Mouse (Mus musculus) CH12.LX (cell line): ENCODE results near the gene AI597479. TPM values are rescaled to one million over a fixed set of nuclear protein-coding genes. Genes with fewer than 3 reads are reported as not detected.

Experiments used
- DNase-seq: peaks from one replicate; pipeline ENCODE4 v3.0.0-alpha.2; 2013; ENCODE audit errors: extremely low read depth
- H3K27ac ChIP-seq: 2 replicates; pipeline ENCODE4 v1.5.1; 2012; ENCODE audit warnings: low read depth, mild to moderate bottlenecking, control low read depth, moderate library complexity; ENCODE audit not compliant: insufficient read depth
- H3K27me3 ChIP-seq: replicated peaks from 2 replicates; pipeline ENCODE3; 2012; ENCODE audit warnings: inconsistent platforms
- H3K36me3 ChIP-seq, 2 experiments: replicated peaks in 1 of 2; 2 replicates each; pipeline versions ENCODE3 to v1.6.1; 2012; ENCODE audit warnings: inconsistent platforms in 1 of 2, low read length in 1 of 2, mild to moderate bottlenecking in 1 of 2, mixed read lengths in 1 of 2, moderate library complexity in 1 of 2; ENCODE audit not compliant: control insufficient read depth in 1 of 2, insufficient read depth in 1 of 2
- H3K4me1 ChIP-seq, 2 experiments: 2 replicates each; pipeline ENCODE4 v1.6.1; 2012; ENCODE audit warnings: inconsistent platforms in 1 of 2, moderate library complexity in 1 of 2; ENCODE audit not compliant: insufficient read depth in 2 of 2, control insufficient read depth in 1 of 2
- H3K4me2 ChIP-seq: 2 replicates; pipeline ENCODE4 v1.6.1; 2012; ENCODE audit warnings: low read depth, mild to moderate bottlenecking, control low read depth; ENCODE audit not compliant: poor library complexity, insufficient read depth, severe bottlenecking
- H3K4me3 ChIP-seq, 3 experiments: fragments of 150-350 bp in 1 of 3; sonication (generic) in 1 of 3; replicated peaks in 1 of 3; 2 replicates each; pipeline versions ENCODE3 to v1.5.1; 2011 to 2012; ENCODE audit warnings: low read depth in 2 of 3, low read length in 2 of 3, mild to moderate bottlenecking in 2 of 3, moderate library complexity in 2 of 3, control low read depth in 1 of 3, improper control_type of control experiment in 1 of 3, inconsistent platforms in 1 of 3, mixed read lengths in 1 of 3; ENCODE audit not compliant: poor library complexity in 1 of 3
- H3K79me2 ChIP-seq: replicated peaks from 2 replicates; pipeline ENCODE4 v1.6.1; 2012; ENCODE audit warnings: mild to moderate bottlenecking, moderate library complexity; ENCODE audit not compliant: control insufficient read depth, poor library complexity, insufficient read depth, severe bottlenecking; ENCODE audit errors: extremely low read depth
- H3K9ac ChIP-seq: 2 replicates; pipeline ENCODE4 v1.6.1; 2012; ENCODE audit warnings: low read depth, mild to moderate bottlenecking, control low read depth, moderate library complexity; ENCODE audit not compliant: insufficient read depth
- H3K9me3 ChIP-seq: replicated peaks from 2 replicates; pipeline ENCODE3; 2012; ENCODE audit warnings: low read length, inconsistent platforms, mixed read lengths
- BHLHE40 ChIP-seq: IDR thresholded peaks from 2 replicates; pipeline ENCODE4 v1.6.1; 2011; ENCODE audit warnings: mild to moderate bottlenecking, low read depth, low read length, improper control_type of control experiment
- CHD1 ChIP-seq: IDR thresholded peaks from 2 replicates; pipeline ENCODE4 v1.6.1; 2012; ENCODE audit warnings: low read depth, low read length, improper control_type of control experiment, inconsistent platforms
- CHD2 ChIP-seq: IDR thresholded peaks from 2 replicates; pipeline ENCODE4 v1.6.1; 2011; ENCODE audit warnings: low read length, improper control_type of control experiment
- CTCF ChIP-seq, 2 experiments: IDR thresholded peaks in 1 of 2; conservative IDR thresholded peaks in 1 of 2; 2 replicates each; pipeline ENCODE4 v1.5.1; 2011 to 2012; ENCODE audit warnings: low read depth in 2 of 2, low read length in 2 of 2, improper control_type of control experiment in 1 of 2, inconsistent platforms in 1 of 2, mild to moderate bottlenecking in 1 of 2, moderate library complexity in 1 of 2
- ELF1 ChIP-seq: IDR thresholded peaks from 2 replicates; pipeline ENCODE4 v1.6.1; 2014; ENCODE audit warnings: low read depth, mild to moderate bottlenecking, inconsistent platforms, low read length, improper control_type of control experiment
- EP300 ChIP-seq: IDR thresholded peaks from 2 replicates; pipeline ENCODE4 v1.6.1; 2011; ENCODE audit warnings: low read length, improper control_type of control experiment
- ETS1 ChIP-seq: conservative IDR thresholded peaks from 2 replicates; pipeline ENCODE4 v1.6.1; 2012; ENCODE audit warnings: low read depth, mild to moderate bottlenecking, inconsistent platforms, low read length, improper control_type of control experiment, moderate library complexity
- GABPA ChIP-seq: IDR thresholded peaks from 2 replicates; pipeline ENCODE4 v1.6.1; 2012; ENCODE audit warnings: low read depth, low read length, improper control_type of control experiment, inconsistent platforms; ENCODE audit not compliant: insufficient replicate concordance
- JUN ChIP-seq: IDR thresholded peaks from 2 replicates; pipeline ENCODE4 v1.6.1; 2011; ENCODE audit warnings: low read depth, mild to moderate bottlenecking, low read length, improper control_type of control experiment, moderate library complexity; ENCODE audit not compliant: insufficient read depth
- JUND ChIP-seq: conservative IDR thresholded peaks from 2 replicates; pipeline ENCODE4 v1.6.1; 2011; ENCODE audit warnings: low read depth, low read length, improper control_type of control experiment
- KAT2A ChIP-seq: IDR thresholded peaks from 2 replicates; pipeline ENCODE4 v1.6.1; 2012; ENCODE audit warnings: low read length, improper control_type of control experiment, inconsistent platforms; ENCODE audit not compliant: insufficient replicate concordance
- MAFK ChIP-seq: IDR thresholded peaks from 2 replicates; pipeline ENCODE4 v1.6.1; 2011; ENCODE audit warnings: low read length, improper control_type of control experiment; ENCODE audit not compliant: insufficient replicate concordance
- MAZ ChIP-seq: IDR thresholded peaks from 2 replicates; pipeline ENCODE4 v1.6.1; 2012; ENCODE audit warnings: low read depth, mild to moderate bottlenecking, inconsistent platforms, low read length, improper control_type of control experiment, moderate library complexity
- MEF2A ChIP-seq: IDR thresholded peaks from 2 replicates; pipeline ENCODE4 v1.6.1; 2014; ENCODE audit warnings: low read depth, mild to moderate bottlenecking, inconsistent platforms, low read length, improper control_type of control experiment, borderline replicate concordance
- MXI1 ChIP-seq: IDR thresholded peaks from 2 replicates; pipeline ENCODE4 v1.6.1; 2011; ENCODE audit warnings: mild to moderate bottlenecking, low read depth, low read length, improper control_type of control experiment
- MYC ChIP-seq: IDR thresholded peaks from 2 replicates; pipeline ENCODE4 v1.6.1; 2011; ENCODE audit warnings: low read depth, mild to moderate bottlenecking, improper control_type of control experiment, low read length
- NELFE ChIP-seq: IDR thresholded peaks from 2 replicates; pipeline ENCODE4 v1.6.1; 2011; ENCODE audit warnings: low read depth, low read length, improper control_type of control experiment
- RAD21 ChIP-seq: IDR thresholded peaks from 2 replicates; pipeline ENCODE4 v1.6.1; 2011; ENCODE audit warnings: low read depth, mild to moderate bottlenecking, low read length, improper control_type of control experiment, moderate library complexity
- TBP ChIP-seq: conservative IDR thresholded peaks from 2 replicates; pipeline ENCODE4 v1.6.1; 2011; ENCODE audit warnings: low read depth, low read length, improper control_type of control experiment
- USF1 ChIP-seq: IDR thresholded peaks from 2 replicates; pipeline ENCODE4 v1.6.1; 2014; ENCODE audit warnings: low read depth, mild to moderate bottlenecking, inconsistent platforms, low read length, improper control_type of control experiment
- ZKSCAN1 ChIP-seq: IDR thresholded peaks from 2 replicates; pipeline ENCODE4 v1.6.1; 2012; ENCODE audit warnings: low read depth, inconsistent platforms, low read length, improper control_type of control experiment, borderline replicate concordance
- ZMIZ1 ChIP-seq: IDR thresholded peaks from 2 replicates; pipeline ENCODE4 v1.6.1; 2012; ENCODE audit warnings: low read depth, mild to moderate bottlenecking, inconsistent platforms, low read length, improper control_type of control experiment
- ZNF384 ChIP-seq: IDR thresholded peaks from 2 replicates; pipeline ENCODE4 v1.6.1; 2012; ENCODE audit warnings: low read depth, low read length, improper control_type of control experiment, inconsistent platforms
- dilution Hi-C: fragments of 300-500 bp; cut with MboI; formaldehyde crosslinking; loops from 2 replicates; pipeline ENCODE4 v1.14.3; 2020; ENCODE audit warnings: low sequenced_read_pairs; ENCODE audit not compliant: extremely low pct_unique_long_range_greater_than_20kb, extremely low pct_ligation_motif_present
- in situ Hi-C: fragments of 300-500 bp; cut with MboI; formaldehyde crosslinking; loops from 3 replicates; pipeline ENCODE4 v1.14.3; 2019; ENCODE audit warnings: low sequenced_read_pairs, low pct_ligation_motif_present, low pct_unique_long_range_greater_than_20kb, mixed read lengths
- polyA plus RNA-seq: library from polyadenylated mRNA; unstranded; fragments of >175 nt; gene quantifications from 2 replicates; pipeline ENCODE4 v1.2.1, GENCODE M21; 2012; ENCODE audit warnings: low read depth; ENCODE audit not compliant: insufficient read length
- total RNA-seq, 2 experiments: library from RNA; depleted of rRNA; stranded (reverse); fragments of 300-350 nt in 1 of 2; fragments of >200 nt in 1 of 2; gene quantifications; 2 replicates each; pipeline ENCODE4 v1.2.3; 2012 to 2014

AI597479 gene
- total and polyA plus RNA-seq, 3 experiments, result 19.5 to 39.8 (median 22.6) TPM

GRCm38 (mm10) chr1:43066573-43066972 lies 31.9 kb upstream of the AI597479 start:
- in situ Hi-C loops (loop anchor here (10.0 kb wide), 1 partner anchor 152 kb away; no protein-coding TSS in a partner anchor), dilution Hi-C loops (no loop called here)
- Histone ChIP-seq H3K4me3 (no peak overlapping the region), H3K9me3 (no peaks in the 10 kb centered on the region), H3K27ac (no peak overlapping the region), H3K4me1 (peaks cover 0 to 6% of the 10 kb centered on the region in 2 experiments; a peak in 1 of 4 replicates), H3K9ac (no peak overlapping the region), H3K79me2 (no peaks in the 10 kb centered on the region), H3K36me3 (peaks cover 26 to 65% of the 10 kb centered on the region in 2 experiments)
- no peak for TF ChIP-seq ETS1
- TF ChIP-seq MAFK, result no peak
- no peak for TF ChIP-seq BHLHE40
- TF ChIP-seq MXI1, result no peak
- no peak for TF ChIP-seq CHD1
- TF ChIP-seq NELFE, result no peak
- no peak for TF ChIP-seq MEF2A
- TF ChIP-seq USF1, result no peak
- TF ChIP-seq JUND, result no peak
- TF ChIP-seq ELF1, result no peak
- no peak for TF ChIP-seq JUN
- TF ChIP-seq RAD21, result no peak
- TF ChIP-seq, all 38 proteins: peak for 0
- Histone ChIP-seq H3K27me3 (no peaks in the 10 kb centered on the region), H3K4me2 (no peak overlapping the region)
- no peak for DNase-seq

- no peak for DNase-seq
- no peaks in the 10 kb centered on the region for H3K9me3 ChIP-seq
- dilution Hi-C loops, result no loop called here
- H3K4me1 ChIP-seq, result peaks cover 0 to 3% of the 10 kb centered on the region in 2 experiments; a peak in 1 of 4 replicates
- H3K4me3 ChIP-seq, result no peak overlapping the region
- no peak for TF ChIP-seq ZKSCAN1
- TF ChIP-seq NELFE, result no peak
- TF ChIP-seq EP300, result no peak
- no peak for TF ChIP-seq JUND
- TF ChIP-seq JUN, result no peak
- no peak for TF ChIP-seq ETS1
- no peak for TF ChIP-seq CHD2
- no peak for TF ChIP-seq MAZ
- TF ChIP-seq MYC, result no peak
- no peak for TF ChIP-seq ZMIZ1
- TF ChIP-seq KAT2A, result no peak
- no peak for TF ChIP-seq GABPA
- no peak for TF ChIP-seq TBP
- no peak for TF ChIP-seq ZNF384
- no peak for TF ChIP-seq CTCF (conservative IDR thresholded peaks at IDR 0.05 in 1 of 2, IDR thresholded peaks at IDR 0.05 in 1 of 2; ENCODE audit: low read depth in 2 of 2, low read length in 2 of 2)
- no peak for TF ChIP-seq USF1
- TF ChIP-seq, all 38 proteins: peak for 0
- Histone ChIP-seq H3K36me3 (peaks cover 26 to 67% of the 10 kb centered on the region in 2 experiments), H3K4me2 (no peak overlapping the region), H3K27ac (no peak overlapping the region), H3K9ac (no peak overlapping the region), H3K27me3 (no peaks in the 10 kb centered on the region), H3K79me2 (no peaks in the 10 kb centered on the region)
- in situ Hi-C loops, result loop anchor here (10.0 kb wide), 1 partner anchor 153 kb away; no protein-coding TSS in a partner anchor
These were observed 31.0 kb upstream of the AI597479 start for GRCm38 (mm10) chr1:43067551-43067950.
